Mouse (Mus musculus) E14TG2a.4 (cell line): ENCODE measurements around the gene Coil.

Experiments used
- CTCF ChIP-seq: conservative IDR thresholded peaks from 2 replicates; pipeline ENCODE4 v1.5.1; 2014; ENCODE audit warnings: low read length
- POU5F1 ChIP-seq: IDR thresholded peaks from 2 replicates; pipeline ENCODE4 v1.6.1; 2014; ENCODE audit warnings: low read length, borderline replicate concordance

DNA sequence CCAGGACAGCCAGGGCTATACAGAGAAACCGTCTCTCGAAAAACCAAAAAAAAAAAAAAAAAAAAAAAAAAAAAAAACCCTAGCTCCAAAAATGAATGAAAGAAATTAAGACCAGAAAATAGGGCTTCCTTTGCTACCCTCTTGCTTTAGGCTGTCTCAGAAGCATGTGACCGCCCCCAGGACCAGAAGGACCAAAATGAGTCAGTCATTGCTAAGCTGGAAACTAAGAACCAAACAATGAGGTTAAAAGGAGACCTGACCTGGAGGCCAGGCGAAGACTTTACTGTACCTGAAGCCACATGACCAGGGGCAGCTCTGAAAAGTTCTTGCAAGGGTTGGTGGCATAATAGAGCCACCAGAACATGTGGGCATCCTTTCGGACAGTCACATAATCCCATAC lies 17.9 kb upstream of the Coil start:
- TF ChIP-seq CTCF = no peak
- no peak for TF ChIP-seq POU5F1
